Mouse (Mus musculus) spleen, adult 2 months (tissue): ENCODE data around the gene Lcn11. TPM values are rescaled to one million over a fixed set of nuclear protein-coding genes. Genes with fewer than 3 reads are reported as not detected.
"Not testable (repeated sequence)": the region's sequence is repeated elsewhere in the genome, so short reads cannot be mapped to it uniquely, and the experiment has no call there.

Source experiments
- DNase-seq, 2 experiments: peaks; one replicate each; pipeline versions ENCODE4 v3.0.0 to v3.0.0-alpha.2; 2012 to 2021; ENCODE audit warnings: low spot score in 2 of 2, low read depth in 1 of 2
- H3K27ac ChIP-seq: fragments of 200-500 bp; 2 replicates; pipeline ENCODE4 v1.5.1; 2012; ENCODE audit warnings: low read length, inconsistent platforms; ENCODE audit not compliant: insufficient read depth
- H3K27me3 ChIP-seq: fragments of 200-500 bp; 2 replicates; pipeline ENCODE4 v1.6.1; 2012; ENCODE audit warnings: mild to moderate bottlenecking, moderate library complexity, low read length, inconsistent platforms; ENCODE audit not compliant: control insufficient read depth, insufficient read depth
- H3K36me3 ChIP-seq: fragments of 200-500 bp; 2 replicates; pipeline ENCODE4 v1.6.1; 2012; ENCODE audit warnings: mild to moderate bottlenecking, low read length, inconsistent platforms; ENCODE audit not compliant: control insufficient read depth, insufficient read depth
- H3K4me1 ChIP-seq: fragments of 200-500 bp; 2 replicates; pipeline ENCODE4 v1.6.1; 2011; ENCODE audit warnings: inconsistent platforms; ENCODE audit not compliant: control insufficient read depth, insufficient read depth, insufficient read length
- H3K4me3 ChIP-seq: fragments of 200-500 bp; 2 replicates; pipeline ENCODE4 v1.5.1; 2011; ENCODE audit warnings: mild to moderate bottlenecking, inconsistent platforms; ENCODE audit not compliant: insufficient read depth, insufficient read length; ENCODE audit errors: extremely low read depth
- CTCF ChIP-seq: fragments of 200-500 bp; IDR thresholded peaks from 2 replicates; pipeline ENCODE4 v1.5.1; 2011; ENCODE audit warnings: mild to moderate bottlenecking, inconsistent platforms; ENCODE audit not compliant: insufficient read depth, insufficient read length, insufficient replicate concordance; ENCODE audit errors: extremely low read depth
- POLR2A ChIP-seq: fragments of 200-500 bp; IDR thresholded peaks from 2 replicates; pipeline ENCODE4 v1.6.1; 2011; ENCODE audit warnings: low read depth, low read length, inconsistent platforms
- WGBS: fragments of 180-500 bp; shearing (Covaris S2); methylation state at CpG from one replicate; pipeline ENCODE4 v1.1.7; 2018; 5-methylcytosine and 5-hydroxymethylcytosine counted together
- polyA plus RNA-seq: library from polyadenylated mRNA; depleted of rRNA; stranded (reverse); fragments of >200 nt; gene quantifications from 2 replicates; pipeline ENCODE4 v1.2.3, GENCODE M21; 2012; rRNA removed

The Lcn11 gene
- not detected in 2 replicates for polyA plus RNA-seq

DNA sequence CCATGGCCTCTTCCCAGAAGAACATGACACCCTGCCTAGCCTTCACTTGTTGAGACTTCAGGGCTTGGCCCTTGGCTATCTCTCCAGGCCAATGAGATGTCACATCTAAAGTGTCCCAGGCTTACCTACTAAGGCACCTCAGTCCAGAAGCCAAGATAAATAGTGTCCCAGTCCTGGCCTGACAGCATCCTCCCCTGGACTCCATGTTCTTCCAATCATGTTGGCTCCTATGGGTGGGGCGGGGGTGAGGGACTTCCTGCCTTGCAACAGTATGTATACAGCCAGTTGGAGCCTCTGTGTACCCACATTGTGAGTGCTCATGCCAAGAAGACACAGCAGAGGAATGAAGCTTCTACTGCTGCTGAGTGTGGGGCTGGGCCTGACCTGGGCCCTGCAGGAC lies at the start of gene Lcn11:
Gene Lcn11, plus strand, starts transcription at position 301 of the 400 bp plus-strand sequence.
- Histone ChIP-seq H3K4me1 (no peaks in the 10 kb centered on the region), H3K36me3 (no peaks in the 10 kb centered on the region), H3K27ac (no peak within 1 kb of the TSS), H3K4me3 (no peak within 1 kb of the TSS), H3K27me3 (no peaks in the 10 kb centered on the region)
- WGBS: 96% methylated on average over 1 of the region's 1 CpGs
- DNase-seq: no peak
- no peak for TF ChIP-seq CTCF
- no peak for TF ChIP-seq POLR2A

GRCm38 (mm10) chr2:25733199-25733930 lies 43.5 kb upstream of the Lcn11 start:
- no peaks in the 10 kb centered on the region for H3K4me1 ChIP-seq
- 36% methylated on average over 2 of the region's 2 CpGs for WGBS
- no peak for TF ChIP-seq CTCF
- no peak for TF ChIP-seq POLR2A
- no peak overlapping the region for H3K27ac ChIP-seq
- H3K27me3 ChIP-seq: no peaks in the 10 kb centered on the region
- H3K36me3 ChIP-seq: no peaks in the 10 kb centered on the region
- no peak overlapping the region for H3K4me3 ChIP-seq
- DNase-seq: no peak

DNA sequence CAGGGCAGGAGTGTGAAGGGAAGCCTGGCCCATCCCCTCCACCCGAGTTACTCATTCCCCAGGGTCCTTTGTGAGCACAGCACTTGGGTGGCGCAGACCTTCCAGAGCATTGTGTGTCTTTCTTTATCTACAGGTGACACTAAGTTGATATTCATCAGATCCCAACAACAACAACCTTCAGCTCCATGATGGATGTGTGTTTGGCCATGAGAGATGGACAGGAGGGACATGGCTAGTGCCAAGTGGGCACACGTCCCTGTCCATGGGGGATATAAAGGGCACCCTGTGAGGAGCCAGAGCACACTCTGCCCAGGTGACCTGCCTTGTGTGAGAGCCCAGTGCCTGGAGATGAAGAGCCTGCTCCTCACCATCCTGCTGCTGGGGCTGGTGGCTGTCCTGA lies 40.1 kb upstream of the Lcn11 start, which contains the start of gene Obp2b:
Gene Obp2b, plus strand, starts transcription at position 301 of the 400 bp plus-strand sequence.
- H3K27ac ChIP-seq, H3K36me3 ChIP-seq, H3K27me3 ChIP-seq, H3K4me3 ChIP-seq, DNase-seq, H3K4me1 ChIP-seq: not testable (repeated sequence)
- 81% methylated on average over 3 of the region's 3 CpGs for WGBS

DNA sequence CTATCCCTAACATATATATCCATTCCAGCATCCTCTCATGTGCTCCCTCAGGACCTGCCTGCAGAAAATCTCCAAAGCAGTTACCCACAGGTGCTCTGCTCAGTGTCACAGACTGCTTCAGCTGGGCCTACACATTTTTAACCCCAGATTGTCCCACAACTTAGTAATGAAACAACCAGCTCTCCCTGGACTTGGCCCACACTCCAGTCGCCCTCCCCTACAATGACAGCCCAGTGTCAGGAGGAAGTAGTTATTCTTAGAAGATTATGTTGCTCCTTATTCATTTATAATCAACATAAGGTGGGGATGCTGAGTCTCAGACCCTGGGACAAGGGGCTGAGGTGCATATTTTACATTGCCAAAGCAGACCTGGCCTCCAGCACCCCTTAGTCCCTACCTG lies 35.1 kb upstream of the Lcn11 start:
- Histone ChIP-seq H3K4me1 (no peaks in the 10 kb centered on the region), H3K27ac (no peak overlapping the region), H3K4me3 (no peak overlapping the region), H3K27me3 (no peaks in the 10 kb centered on the region), H3K36me3 (no peaks in the 10 kb centered on the region)
- DNase-seq: no peak
- TF ChIP-seq POLR2A (no peak), CTCF (no peak)
- 19% methylated on average over 1 of the region's 1 CpGs for WGBS

DNA sequence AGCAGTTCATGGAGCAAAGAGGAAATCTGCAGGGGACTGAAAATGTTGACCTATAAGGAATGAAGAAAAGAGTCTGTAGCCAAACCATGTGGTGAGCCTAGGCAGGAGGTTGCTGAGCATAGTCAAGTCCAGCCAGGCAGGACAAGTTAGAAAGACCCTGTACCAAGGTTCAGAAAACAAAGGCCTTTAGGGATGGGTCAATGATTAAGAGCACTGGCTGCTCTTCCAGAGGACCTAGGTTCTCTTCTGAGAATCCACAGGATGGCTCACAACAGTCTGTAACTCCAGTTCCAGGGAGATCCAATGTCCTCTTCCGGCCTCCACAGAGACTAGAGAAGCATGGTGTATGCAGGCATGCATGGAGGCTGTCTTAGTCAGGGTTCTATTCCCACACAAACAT lies 22.6 kb upstream of the Lcn11 start:
- no peak overlapping the region for H3K27ac ChIP-seq
- H3K4me1 ChIP-seq: no peaks in the 10 kb centered on the region

GRCm38 (mm10) chr2:25758064-25758625 lies 18.7 kb upstream of the Lcn11 start:
- no peak overlapping the region for H3K4me3 ChIP-seq
- no peaks in the 10 kb centered on the region for H3K27me3 ChIP-seq
- H3K27ac ChIP-seq: no peak overlapping the region
- H3K36me3 ChIP-seq: no peaks in the 10 kb centered on the region
- no peak for DNase-seq
- TF ChIP-seq CTCF: no peak
- WGBS: 56% methylated on average over 4 of the region's 4 CpGs
- no peaks in the 10 kb centered on the region for H3K4me1 ChIP-seq

More for the DNA sequence above, 22.6 kb upstream of the Lcn11 start:
- no peaks in the 10 kb centered on the region for H3K36me3 ChIP-seq
- 95% methylated on average over 1 of the region's 1 CpGs for WGBS
- no peak overlapping the region for H3K4me3 ChIP-seq
- no peak for DNase-seq
- TF ChIP-seq CTCF (no peak), POLR2A (no peak)
- H3K27me3 ChIP-seq: no peaks in the 10 kb centered on the region

DNA sequence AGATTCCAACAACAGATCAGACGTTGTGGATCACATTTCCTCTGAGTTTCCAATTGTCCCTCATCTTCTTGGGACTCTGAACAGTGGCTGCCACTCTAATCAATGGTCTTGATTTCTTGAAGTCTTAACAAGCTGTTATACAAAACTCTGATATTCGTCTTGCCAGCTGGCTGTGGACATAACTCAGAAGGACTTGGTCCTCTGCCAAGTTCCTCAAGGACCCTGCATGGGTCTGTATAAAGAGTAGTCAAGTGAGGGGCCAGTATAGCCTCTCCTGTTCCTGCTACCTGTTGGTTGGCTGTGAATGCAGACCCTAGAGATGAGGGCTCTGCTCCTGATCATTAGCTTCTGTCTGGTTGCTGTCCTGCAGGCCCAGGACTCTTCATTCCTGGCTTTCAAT lies 11.5 kb upstream of the Lcn11 start, which contains the start of gene Lcn3:
Gene Lcn3, plus strand, starts transcription at position 301 of the 400 bp plus-strand sequence.
- Histone ChIP-seq H3K4me3 (no peak within 1 kb of the TSS), H3K27ac (no peak within 1 kb of the TSS), H3K27me3 (no peaks in the 10 kb centered on the region), H3K36me3 (no peaks in the 10 kb centered on the region), H3K4me1 (no peaks in the 10 kb centered on the region)
- 58% methylated on average over 2 of the region's 2 CpGs for WGBS
- TF ChIP-seq POLR2A (no peak), CTCF (no peak)
- DNase-seq: no peak
